Mouse (Mus musculus) monocyte, adult 2 months (primary cell): ENCODE data around the gene Tmem56.

Experiments used
- DNase-seq, 2 experiments: peaks; one replicate each; pipeline ENCODE4 v3.0.0; 2022; ENCODE audit warnings: low spot score in 2 of 2, low read depth in 1 of 2

The Tmem56 gene

DNA sequence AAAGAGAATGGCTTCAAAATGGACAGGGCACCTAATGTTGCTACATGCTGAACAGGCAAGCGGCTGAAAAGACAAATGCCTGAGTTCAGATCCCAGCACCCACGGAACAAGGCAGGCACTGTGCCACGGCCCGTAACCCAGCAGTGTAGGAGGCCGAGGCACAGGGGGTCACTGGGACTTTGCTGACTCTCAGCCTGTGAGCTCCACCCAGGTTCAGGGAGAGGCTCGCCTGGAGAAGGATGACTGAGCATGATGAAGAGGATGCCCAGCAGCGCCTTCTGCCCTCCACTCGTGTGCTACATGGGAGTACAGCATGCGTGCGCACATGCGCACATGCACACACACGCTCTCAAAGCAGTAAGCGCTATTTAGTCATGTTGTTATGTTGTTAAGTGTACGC is 3.2 kb downstream of the Tmem56 start:
- no peak for DNase-seq

GRCm38 (mm10) chr3:121277557-121277956 is 5.3 kb downstream of the Tmem56 start:
- no peak for DNase-seq

- no peak for DNase-seq
Observed at GRCm38 (mm10) chr3:121277009-121277408, 5.9 kb downstream of the Tmem56 start.

GRCm38 (mm10) chr3:121274010-121274409 is 8.9 kb downstream of the Tmem56 start:
- no peak for DNase-seq

GRCm38 (mm10) chr3:121272577-121272976 is 10.3 kb downstream of the Tmem56 start:
- DNase-seq = no peak

DNA sequence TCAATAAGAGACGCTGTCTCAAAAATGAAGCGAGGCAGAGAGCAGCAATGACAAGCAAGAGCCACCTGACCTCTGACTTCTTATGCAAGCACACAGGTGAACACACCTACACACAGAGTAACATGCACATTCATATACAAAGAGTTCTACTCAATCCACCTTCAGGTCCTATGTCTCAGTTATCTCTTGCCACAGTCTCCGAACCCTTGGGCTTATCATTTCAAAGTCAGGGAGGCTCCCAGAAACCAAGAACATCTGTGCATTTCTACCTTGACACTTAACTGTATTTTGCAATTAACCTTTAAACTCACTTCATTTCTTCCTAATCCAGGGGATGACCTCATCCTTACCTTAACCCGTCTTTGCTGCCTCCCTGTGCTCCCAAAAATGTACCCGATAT is 15.6 kb downstream of the Tmem56 start:
- no peak for DNase-seq

DNA sequence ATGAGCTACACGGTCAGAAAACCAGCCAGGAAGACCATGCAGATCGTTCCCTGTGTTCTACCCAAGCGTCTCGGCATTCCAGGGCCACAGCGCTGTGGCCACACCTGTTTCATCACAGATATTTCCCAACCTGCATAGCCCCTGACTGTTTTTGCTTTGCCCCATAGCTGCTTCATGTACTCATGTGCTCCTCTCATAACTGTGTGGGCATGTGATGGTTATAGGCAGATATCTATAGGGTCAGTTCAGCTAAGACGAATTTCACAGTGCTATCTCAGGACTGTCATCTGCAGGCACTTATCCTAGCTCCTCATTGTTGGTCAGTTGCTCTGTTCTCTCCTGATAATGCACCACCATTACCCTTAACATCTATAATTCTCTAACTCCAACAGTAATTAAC is 18.7 kb downstream of the Tmem56 start:
- no peak for DNase-seq

DNA sequence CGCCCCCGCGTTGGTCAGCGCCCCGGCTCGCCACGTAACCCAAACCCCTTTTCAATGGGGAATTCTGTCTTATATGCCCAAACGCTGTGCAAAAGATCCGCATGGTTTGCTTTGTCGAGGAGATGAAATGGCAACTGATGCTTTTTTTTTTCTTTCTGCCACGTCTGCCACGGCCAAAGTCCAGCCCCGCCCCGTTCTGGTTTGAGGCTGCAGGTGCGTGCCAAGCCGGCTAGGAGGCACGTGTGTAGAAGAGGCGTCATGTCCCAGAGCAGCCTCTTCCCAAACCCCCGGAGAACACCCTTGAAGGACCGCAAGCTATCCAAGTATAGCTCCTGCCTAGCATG is 19.7 kb downstream of the Tmem56 start:
- no peak for DNase-seq

GRCm38 (mm10) chr3:121262521-121263204 is 20.2 kb downstream of the Tmem56 start:
- DNase-seq = no peak

- DNase-seq = no peak
Observed at GRCm38 (mm10) chr3:121261939-121262520, 20.9 kb downstream of the Tmem56 start.

GRCm38 (mm10) chr3:121261251-121261650 is 21.6 kb downstream of the Tmem56 start:
- DNase-seq = no peak

DNA sequence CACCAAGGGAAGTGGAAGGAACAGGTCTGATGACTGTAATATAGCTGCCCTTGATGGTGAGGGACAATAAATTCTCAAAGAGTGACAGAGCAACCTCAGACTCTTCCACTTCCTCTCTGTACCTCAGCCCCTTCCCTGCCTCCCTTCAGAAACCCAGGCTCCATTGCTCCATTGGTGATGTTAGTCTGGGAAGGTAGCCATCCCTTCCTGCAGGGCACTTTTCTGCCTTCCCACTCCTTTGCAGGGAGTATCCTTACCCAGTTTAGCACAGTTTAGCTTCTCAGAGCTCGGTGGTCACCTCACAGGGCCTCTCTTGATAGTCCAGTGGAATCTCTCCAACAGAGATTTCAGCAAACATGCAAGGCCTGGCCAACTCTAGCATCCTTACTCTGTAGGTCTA is 22.1 kb downstream of the Tmem56 start:
- DNase-seq = no peak

- DNase-seq = no peak
Observed at GRCm38 (mm10) chr3:121260041-121260440, 22.9 kb downstream of the Tmem56 start.

DNA sequence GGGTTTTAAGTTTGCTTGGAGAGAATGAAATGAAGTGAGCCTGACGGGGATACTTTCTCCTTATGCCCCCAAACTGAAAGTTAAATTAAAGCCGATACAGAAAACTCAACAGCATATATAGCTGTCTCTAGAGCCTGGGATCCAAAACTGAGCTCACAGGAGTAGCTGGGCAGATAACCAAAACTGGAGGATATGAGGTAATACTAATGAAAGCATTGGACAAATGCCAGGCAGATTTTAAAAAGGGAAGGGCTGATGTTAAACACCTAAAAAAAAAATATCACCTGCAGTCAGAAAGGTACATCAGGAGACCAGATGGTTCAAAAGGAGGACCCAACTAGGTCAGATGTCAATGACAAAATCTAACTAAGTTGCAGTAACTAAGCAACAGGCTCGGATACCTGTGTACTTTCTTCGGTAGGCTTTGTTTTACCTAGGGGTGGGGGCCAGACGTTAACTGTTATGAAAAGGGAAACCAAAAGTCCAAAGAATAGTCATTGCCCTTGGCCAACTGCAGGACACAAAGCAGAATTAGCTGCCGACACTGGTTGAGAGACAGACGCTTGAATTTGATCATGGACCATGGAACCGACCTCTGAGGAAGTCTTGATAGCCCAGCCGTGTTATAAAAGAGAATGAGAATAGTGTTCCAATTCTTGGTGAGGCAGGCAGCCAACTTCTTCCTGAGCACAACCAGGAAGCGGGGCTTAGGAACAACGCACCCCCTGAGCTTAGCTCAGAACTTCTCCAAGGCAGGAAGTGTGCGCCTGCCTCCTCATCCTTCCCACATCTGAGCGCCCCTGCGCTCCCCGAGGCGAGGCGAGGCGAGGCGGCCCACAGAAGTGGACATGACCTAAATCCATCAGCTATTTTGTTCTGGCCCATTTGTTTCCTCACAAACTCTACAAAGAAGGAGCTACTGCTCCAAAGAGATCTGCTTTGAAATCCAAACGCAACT is 24.1 kb downstream of the Tmem56 start:
- no peak for DNase-seq

GRCm38 (mm10) chr3:121257418-121257817 is 25.5 kb downstream of the Tmem56 start:
- no peak for DNase-seq

DNA sequence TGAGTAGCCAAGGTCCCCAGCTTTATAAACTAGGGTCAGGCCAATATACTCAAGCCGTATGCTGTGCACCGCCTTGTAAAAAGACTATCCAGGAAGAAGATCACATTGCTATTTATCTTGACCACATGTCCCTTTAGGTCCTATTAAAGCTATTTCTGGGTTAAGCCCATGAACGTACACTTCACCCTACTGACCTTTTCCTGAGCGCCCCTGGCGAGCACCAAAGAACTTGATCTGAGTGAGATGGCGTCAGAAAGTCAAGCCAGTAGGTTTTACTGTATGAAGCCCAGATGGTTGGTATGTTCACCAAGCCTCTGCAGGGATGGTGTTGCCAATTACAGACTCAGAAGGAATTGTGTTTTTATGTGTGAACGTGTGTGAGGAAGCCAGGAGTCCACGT is 26.8 kb downstream of the Tmem56 start:
- DNase-seq = no peak

- DNase-seq = no peak
Observed at GRCm38 (mm10) chr3:121255501-121255900, 27.4 kb downstream of the Tmem56 start.

- DNase-seq = no peak
Observed at GRCm38 (mm10) chr3:121250576-121251433, 32.1 kb downstream of the Tmem56 start.

GRCm38 (mm10) chr3:121250048-121250447 is 32.9 kb downstream of the Tmem56 start:
- DNase-seq = no peak

DNA sequence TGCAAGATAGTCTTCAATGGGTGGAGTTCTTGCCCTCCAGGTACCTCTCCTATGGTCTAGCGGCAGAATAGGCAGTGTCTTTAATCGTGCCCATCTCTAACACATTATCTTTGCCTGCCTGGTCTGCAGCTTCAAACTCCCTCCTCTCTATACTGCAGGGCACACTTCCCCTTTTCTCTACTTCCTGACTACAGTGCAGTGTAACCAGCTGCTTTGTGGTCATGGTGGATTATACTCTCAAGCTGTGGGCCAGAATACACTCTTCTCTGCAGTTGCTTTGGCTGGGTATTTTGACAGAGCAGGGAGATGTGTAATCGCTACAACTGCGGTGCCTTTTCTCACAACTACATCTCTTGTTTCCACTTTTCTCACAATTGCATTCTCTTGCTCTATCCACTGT is 40.0 kb downstream of the Tmem56 start:
- peak in 1 of 2 experiments; percentile 6 for DNase-seq
